Mouse (Mus musculus) midbrain, embryonic 16.5 days (tissue): ENCODE measurements around the gene Col23a1. TPM values are rescaled to one million over a fixed set of nuclear protein-coding genes. Genes with fewer than 3 reads are reported as not detected.
"Not testable (repeated sequence)": the region's sequence is repeated elsewhere in the genome, so short reads cannot be mapped to it uniquely, and the experiment has no call there.

Source experiments
- ATAC-seq: fragments of 200-750 bp; cut with Nextera tagmentation; 2 replicates; pipeline ENCODE4 v1.8.0; 2017; ENCODE audit warnings: moderate TSS enrichment
- H3K27ac ChIP-seq: fragments of 300-500 bp; sonication (generic); 2 replicates; pipeline ENCODE4 v1.5.1; 2014; ENCODE audit warnings: mild to moderate bottlenecking, low read length, mixed read lengths
- H3K27me3 ChIP-seq: fragments of 300-500 bp; sonication (generic); 2 replicates; pipeline ENCODE4 v1.6.1; 2014; ENCODE audit warnings: low read depth, low read length, mixed read lengths; ENCODE audit not compliant: control insufficient read depth, insufficient read depth
- H3K36me3 ChIP-seq: fragments of 300-500 bp; sonication (generic); 2 replicates; pipeline ENCODE4 v1.6.1; 2014; ENCODE audit warnings: mild to moderate bottlenecking, low read length, moderate library complexity, mixed read lengths; ENCODE audit not compliant: control insufficient read depth, insufficient read depth
- H3K4me1 ChIP-seq: fragments of 300-500 bp; sonication (generic); 2 replicates; pipeline ENCODE4 v1.6.1; 2014; ENCODE audit warnings: mild to moderate bottlenecking, low read length, mixed read lengths; ENCODE audit not compliant: control insufficient read depth, insufficient read depth
- H3K4me2 ChIP-seq: fragments of 300-500 bp; sonication (generic); 2 replicates; pipeline ENCODE4 v1.6.1; 2014; ENCODE audit warnings: mild to moderate bottlenecking, low read length, mixed read lengths
- H3K4me3 ChIP-seq: fragments of 300-500 bp; sonication (generic); 2 replicates; pipeline ENCODE4 v1.5.1; 2014; ENCODE audit warnings: low read depth, mild to moderate bottlenecking, low read length, moderate library complexity, mixed read lengths
- H3K9ac ChIP-seq: fragments of 300-500 bp; sonication (generic); 2 replicates; pipeline ENCODE4 v1.6.1; 2014; ENCODE audit warnings: low read depth, low read length, mixed read lengths
- H3K9me3 ChIP-seq: fragments of 300-500 bp; sonication (generic); replicated peaks from 2 replicates; pipeline ENCODE4 v1.6.1; 2014; ENCODE audit warnings: mild to moderate bottlenecking, low read length, mixed read lengths; ENCODE audit not compliant: control insufficient read depth, poor library complexity, severe bottlenecking
- WGBS: fragments of 180-500 bp; shearing (Covaris S2); extraction: QIAGEN DNeasy Blood & Tissue Kit; methylation state at CpG from one replicate; pipeline ENCODE4 v1.1.7; 2014; 5-methylcytosine and 5-hydroxymethylcytosine counted together
- polyA plus RNA-seq: library from polyadenylated mRNA; unstranded; fragments of >200 nt; fragmentation: Nextera tagmentation; extraction: Ambion mirVana; gene quantifications from 2 replicates; pipeline ENCODE4 v1.2.1, GENCODE M21; 2015

Gene Col23a1
- polyA plus RNA-seq, 1 experiment from 2014 or later: 3.0 TPM

DNA sequence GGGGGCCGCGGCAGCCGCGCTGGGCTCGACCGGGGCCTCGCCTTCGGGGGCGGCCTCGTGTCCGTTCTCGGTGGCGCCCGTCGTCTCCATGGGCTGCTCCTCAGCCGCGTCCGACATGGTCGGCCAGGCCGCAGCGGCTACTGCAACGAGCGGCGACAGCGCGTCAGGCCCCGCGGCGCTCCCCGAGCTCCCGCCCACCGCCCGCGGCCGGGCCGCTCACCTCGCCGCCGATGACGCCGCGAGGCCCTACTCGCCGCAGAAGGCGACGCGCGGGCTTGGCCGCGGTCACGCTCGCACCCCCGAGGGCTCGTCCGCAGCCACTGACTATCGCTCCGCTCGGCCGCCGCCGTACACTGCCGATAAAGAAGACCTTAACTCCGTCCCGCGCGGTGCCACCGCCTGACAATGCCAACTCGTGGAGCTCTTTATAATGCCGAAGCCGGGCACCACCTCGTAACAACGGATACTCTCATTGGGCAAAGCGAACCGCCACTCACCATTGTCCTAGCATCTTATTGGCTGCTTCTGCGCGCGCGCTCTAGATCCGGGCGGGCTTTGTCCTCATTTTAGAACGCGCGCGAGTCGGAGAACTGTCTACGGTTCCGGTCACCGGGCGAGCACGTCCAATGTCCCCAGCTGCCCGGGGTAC is 316.9 kb downstream of the Col23a1 start, which contains the start of gene Hnrnpab:
TSS of gene Hnrnpab (minus strand) at position 401 of the 649 bp plus-strand sequence.
- H3K9ac ChIP-seq: peak within 1 kb of the TSS; percentile 99
- peak within 1 kb of the TSS; percentile 96 for H3K27ac ChIP-seq
- under 1% methylated on average over 83 of the region's 91 CpGs for WGBS
- peak; percentile 97 for ATAC-seq
- H3K27me3 ChIP-seq: no peaks in the 10 kb centered on the region
- H3K36me3 ChIP-seq: peaks cover 22% of the 10 kb centered on the region
- H3K4me1 ChIP-seq: peaks cover 29% of the 10 kb centered on the region
- no peaks in the 10 kb centered on the region for H3K9me3 ChIP-seq
- H3K4me3 ChIP-seq: peak within 1 kb of the TSS; percentile 91
- peak within 1 kb of the TSS; percentile 86 for H3K4me2 ChIP-seq

DNA sequence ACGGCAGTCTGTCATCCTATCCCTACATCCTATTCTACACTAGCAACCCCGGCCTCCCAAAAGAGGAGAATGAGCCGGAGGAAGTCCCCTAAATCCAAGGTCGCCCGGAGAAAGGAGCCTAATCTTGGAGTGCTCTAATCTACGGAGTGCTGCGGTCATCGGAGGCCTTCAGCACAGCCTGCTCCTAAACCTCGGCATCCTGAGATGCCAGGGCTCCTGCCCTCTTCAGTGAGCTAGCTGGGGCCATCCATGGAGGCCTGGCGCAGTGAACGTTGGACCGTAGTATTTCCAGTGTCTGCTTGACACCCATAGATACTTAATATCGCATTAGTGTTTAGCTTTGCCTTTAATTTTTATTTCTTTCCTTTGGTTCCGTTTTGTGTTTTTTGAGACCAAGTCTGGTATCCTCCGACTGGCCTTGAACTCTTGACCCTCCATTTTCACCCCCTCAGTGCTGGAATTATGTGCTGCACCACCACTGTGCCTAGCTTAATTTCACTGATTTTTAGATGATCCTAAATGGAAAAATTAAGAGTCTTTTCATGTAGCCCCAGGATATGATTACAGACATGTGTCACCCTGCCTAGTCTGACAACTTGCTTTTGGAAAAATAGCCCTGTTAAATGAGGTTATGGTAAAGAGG is 317.5 kb downstream of the Col23a1 start:
- 8% methylated on average over 15 of the region's 15 CpGs for WGBS
- Histone ChIP-seq H3K27ac (peak overlapping the region; percentile 96), H3K4me1 (peaks cover 29% of the 10 kb centered on the region), H3K27me3 (no peaks in the 10 kb centered on the region), H3K4me3 (peak overlapping the region; percentile 91), H3K4me2 (peak overlapping the region; percentile 86), H3K36me3 (peaks cover 16% of the 10 kb centered on the region), H3K9ac (peak overlapping the region; percentile 99), H3K9me3 (no peaks in the 10 kb centered on the region)
- peak; percentile 71 for ATAC-seq

DNA sequence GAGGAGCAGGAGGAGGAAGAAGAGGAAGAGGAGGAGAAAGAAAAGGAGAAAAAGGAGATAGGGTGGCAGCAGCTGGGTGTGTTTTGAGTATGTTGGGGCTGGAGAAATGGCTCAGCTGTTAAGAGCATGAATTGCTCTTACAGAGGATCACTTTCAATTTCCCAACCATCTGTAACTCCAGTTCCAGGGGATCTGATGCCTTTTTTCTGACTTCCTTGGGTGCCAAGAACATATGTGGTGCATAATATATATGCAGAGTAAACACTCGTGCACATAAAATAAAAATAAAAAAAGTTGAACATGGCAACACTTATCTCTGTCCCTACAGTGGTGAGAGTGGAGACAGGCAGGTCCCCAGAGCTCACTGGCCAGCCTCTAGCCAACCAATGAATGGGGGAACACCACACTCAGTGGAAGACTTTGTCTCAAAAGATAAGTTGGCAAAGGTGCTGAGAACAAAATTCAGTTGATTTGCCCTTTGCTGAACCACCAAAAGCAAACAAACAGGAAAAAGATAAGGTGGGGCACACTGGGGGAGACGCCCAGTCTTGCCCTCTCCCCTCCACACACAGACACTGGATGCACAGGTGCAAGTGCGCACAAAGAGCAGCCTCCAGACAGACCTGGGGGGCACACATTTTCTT is 319.7 kb downstream of the Col23a1 start:
- Histone ChIP-seq H3K27me3 (no peaks in the 10 kb centered on the region), H3K4me1 (peaks cover 16% of the 10 kb centered on the region), H3K36me3 (no peaks in the 10 kb centered on the region; the same call in 1 of the 2 replicates), H3K4me2 (no peak overlapping the region), H3K27ac (no peak overlapping the region), H3K9me3 (no peaks in the 10 kb centered on the region), H3K4me3 (no peak overlapping the region), H3K9ac (no peak overlapping the region)
- 86% methylated on average over 3 of the region's 3 CpGs for WGBS
- no peak for ATAC-seq

GRCm38 (mm10) chr11:51609940-51610339 is 320.2 kb downstream of the Col23a1 start:
- peaks cover 11% of the 10 kb centered on the region for H3K4me1 ChIP-seq
- not testable (repeated sequence) for H3K36me3 ChIP-seq, H3K9me3 ChIP-seq, H3K4me3 ChIP-seq, H3K9ac ChIP-seq, ATAC-seq, H3K27me3 ChIP-seq, H3K27ac ChIP-seq, H3K4me2 ChIP-seq
- 92% methylated on average over 5 of the region's 5 CpGs for WGBS

DNA sequence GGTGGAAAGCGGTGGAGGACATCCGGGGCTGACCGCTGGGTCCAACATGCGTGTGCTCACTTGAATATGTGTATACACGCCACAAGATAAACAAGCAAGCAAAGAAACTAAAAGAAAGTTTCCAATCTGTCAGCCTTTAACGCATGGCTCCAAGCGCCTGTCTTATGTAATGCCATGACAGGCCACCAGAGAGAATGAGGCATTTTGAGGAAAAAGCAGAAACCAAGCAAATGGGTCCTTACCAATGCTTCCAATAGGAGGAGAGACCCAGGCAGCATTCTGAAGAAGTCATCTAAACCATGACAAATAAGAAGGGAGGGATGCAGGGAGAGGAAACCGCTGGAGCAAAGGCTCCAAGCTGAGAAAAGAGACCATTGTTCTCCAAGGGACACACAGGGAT is 324.5 kb downstream of the Col23a1 start:
- Histone ChIP-seq H3K27ac (no peak overlapping the region), H3K4me3 (no peak overlapping the region), H3K4me1 (0 out of 2 replicates have a peak, but pooled peaks cover 5% of the 10 kb centered on the region), H3K4me2 (no peak overlapping the region), H3K27me3 (no peaks in the 10 kb centered on the region), H3K9ac (no peak overlapping the region), H3K36me3 (no peaks in the 10 kb centered on the region), H3K9me3 (no peaks in the 10 kb centered on the region)
- no peak for ATAC-seq
- WGBS: 79% methylated on average over 8 of the region's 8 CpGs

DNA sequence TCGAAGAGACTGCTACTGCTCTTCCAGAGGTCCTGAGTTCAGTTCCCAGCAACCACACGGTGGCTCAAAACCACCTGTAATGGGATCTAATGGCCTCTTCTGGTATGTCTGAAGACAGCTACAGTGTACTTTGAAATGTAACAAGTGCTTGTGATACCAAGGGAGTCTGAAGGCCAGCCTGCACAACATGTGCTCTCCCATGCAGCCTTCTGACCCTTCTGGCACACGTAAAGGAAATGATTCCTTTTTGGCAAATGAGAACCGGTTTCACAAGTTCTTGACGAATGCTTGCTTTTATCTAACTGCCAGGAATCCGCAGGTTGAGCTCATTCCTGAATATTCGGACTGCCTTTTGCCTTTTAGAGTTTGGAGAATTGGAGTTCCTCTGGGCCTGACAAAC is 325.4 kb downstream of the Col23a1 start:
- H3K4me2 ChIP-seq: peak overlapping the region; percentile 69

GRCm38 (mm10) chr11:51615601-51616000 is 325.9 kb downstream of the Col23a1 start:
- H3K9ac ChIP-seq: peak overlapping the region; percentile 62
- peak overlapping the region; percentile 26; the same call in 1 of the 2 replicates for H3K27ac ChIP-seq
- no peaks in the 10 kb centered on the region for H3K27me3 ChIP-seq
- H3K9me3 ChIP-seq: no peaks in the 10 kb centered on the region
- H3K4me2 ChIP-seq: peak overlapping the region; percentile 69
- 6% methylated on average over 14 of the region's 14 CpGs for WGBS
- peak overlapping the region; percentile 32 for H3K4me3 ChIP-seq
- H3K4me1 ChIP-seq: peaks cover 12% of the 10 kb centered on the region
- no peak for ATAC-seq
- no peaks in the 10 kb centered on the region for H3K36me3 ChIP-seq

More for the DNA sequence above, 325.4 kb downstream of the Col23a1 start:
- H3K36me3 ChIP-seq: no peaks in the 10 kb centered on the region
- H3K27me3 ChIP-seq: no peaks in the 10 kb centered on the region
- no peak for ATAC-seq
- no peaks in the 10 kb centered on the region for H3K9me3 ChIP-seq
- peak overlapping the region; percentile 26; the same call in 1 of the 2 replicates for H3K27ac ChIP-seq
- H3K9ac ChIP-seq: peak overlapping the region; percentile 62
- WGBS: 50% methylated on average over 7 of the region's 7 CpGs
- H3K4me3 ChIP-seq: peak overlapping the region; percentile 32
- peaks cover 7% of the 10 kb centered on the region for H3K4me1 ChIP-seq

GRCm38 (mm10) chr11:51616113-51616512 is 326.4 kb downstream of the Col23a1 start:
- WGBS: 91% methylated on average over 7 of the region's 7 CpGs
- Histone ChIP-seq H3K4me2 (peak overlapping the region; percentile 69), H3K9ac (peak overlapping the region; percentile 62; the same call in 1 of the 2 replicates), H3K4me1 (peaks cover 16% of the 10 kb centered on the region)
- H3K4me3 ChIP-seq, H3K9me3 ChIP-seq, H3K27ac ChIP-seq, H3K27me3 ChIP-seq, ATAC-seq, H3K36me3 ChIP-seq: not testable (repeated sequence)

- Histone ChIP-seq H3K9me3 (no peaks in the 10 kb centered on the region), H3K4me3 (no peak overlapping the region), H3K27me3 (no peaks in the 10 kb centered on the region), H3K4me2 (no peak overlapping the region), H3K36me3 (peaks cover 3% of the 10 kb centered on the region; the same call in 1 of the 2 replicates), H3K27ac (no peak overlapping the region), H3K4me1 (peaks cover 18% of the 10 kb centered on the region), H3K9ac (no peak overlapping the region)
- ATAC-seq: no peak
- WGBS: 4% methylated on average over 4 of the region's 4 CpGs
Observed at GRCm38 (mm10) chr11:51617693-51618092, 328.0 kb downstream of the Col23a1 start.
